Mouse (Mus musculus): Measurements from ENCODE around the gene Xlr3c.

- TF ChIP-seq POLR2A (IDR thresholded peaks at IDR 0.05; ENCODE audit: extremely low read depth, insufficient read depth, low read length) = no peak
- TF ChIP-seq CTCF (IDR thresholded peaks at IDR 0.05; ENCODE audit: low read depth, low read length) = no peak
These were observed 35.9 kb downstream of the Xlr3c start for GRCm38 (mm10) chrX:73229288-73229687.

All from liver, adult 2 months (tissue).